Mouse (Mus musculus) ES-E14 (cell line): ENCODE results near the gene Tomm20.

Source experiments
- HCFC1 ChIP-seq: IDR thresholded peaks from 2 replicates; pipeline ENCODE4 v1.6.1; 2012; ENCODE audit warnings: low read length, inconsistent platforms, borderline replicate concordance; ENCODE audit not compliant: insufficient read depth
- ZNF384 ChIP-seq: IDR thresholded peaks from 2 replicates; pipeline ENCODE4 v1.6.1; 2012; ENCODE audit warnings: low read depth, low read length, inconsistent platforms

DNA sequence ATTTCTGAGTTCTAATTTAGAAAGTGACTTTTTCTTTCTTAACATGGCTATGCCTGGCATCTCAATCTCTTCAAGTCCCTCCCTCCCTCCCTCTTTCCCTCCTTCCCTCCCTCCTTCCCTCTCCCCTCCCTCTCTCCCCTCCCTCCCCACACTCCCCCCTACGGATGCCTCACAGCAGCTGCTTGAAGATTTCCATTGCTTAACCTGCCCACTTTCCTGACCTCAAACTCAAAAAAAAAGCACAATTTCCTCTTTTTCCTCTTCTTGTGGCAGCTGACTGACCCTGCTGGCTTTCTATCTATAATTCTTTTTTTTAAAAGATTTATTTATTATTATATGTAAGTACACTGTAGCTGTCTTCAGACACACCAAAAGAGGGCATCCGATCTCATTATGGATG is 44.6 kb downstream of the Tomm20 start:
- TF ChIP-seq HCFC1: no peak
- TF ChIP-seq ZNF384: no peak
